Mouse (Mus musculus) layer of hippocampus, postnatal 14 days (tissue): ENCODE results near the gene Bet1l. TPM values are rescaled to one million over a fixed set of nuclear protein-coding genes. Genes with fewer than 3 reads are reported as not detected.
A peak's percentile ranks its signal among the peaks of the same experiment; 100 is the strongest.

ENCODE experiments used
- DNase-seq, 2 experiments: peaks; one replicate each; pipeline ENCODE4 v3.0.0; 2021 to 2022; ENCODE audit warnings: low spot score in 2 of 2, mixed read lengths in 1 of 2
- total RNA-seq, 2 experiments: library from RNA; stranded (reverse); gene quantifications; 2 replicates each; pipeline ENCODE4 v1.2.3; 2021

The Bet1l gene
- total RNA-seq, 2 experiments from 2014 or later, result 28.4 to 29.5 TPM

- DNase-seq, result no peak
Measured at GRCm38 (mm10) chr7:140834968-140835757, 22.2 kb downstream of the Bet1l start, which contains the start of gene Urah. Gene Urah, plus strand, starts transcription at chr7:140835018.

GRCm38 (mm10) chr7:140833341-140833740, 24.0 kb downstream of the Bet1l start:
- no peak for DNase-seq

- DNase-seq, result no peak
Measured at GRCm38 (mm10) chr7:140831447-140831846, 25.9 kb downstream of the Bet1l start.

- peak in 1 of 2 experiments; percentile 76 for DNase-seq
Measured at GRCm38 (mm10) chr7:140828171-140828881, 29.1 kb downstream of the Bet1l start.

- no peak for DNase-seq
Measured at GRCm38 (mm10) chr7:140822731-140823130, 34.6 kb downstream of the Bet1l start.

GRCm38 (mm10) chr7:140821653-140822329, 35.6 kb downstream of the Bet1l start, which contains the start of gene Zfp941:
Gene Zfp941, minus strand, starts transcription at chr7:140822178.
- DNase-seq, result peak; percentile 49 to 61

- DNase-seq, result no peak
Measured at GRCm38 (mm10) chr7:140821305-140821652, 36.1 kb downstream of the Bet1l start.

- DNase-seq, result no peak
Measured at GRCm38 (mm10) chr7:140820173-140820572, 37.2 kb downstream of the Bet1l start.

- DNase-seq, result no peak
Measured at GRCm38 (mm10) chr7:140812850-140813249, 44.5 kb downstream of the Bet1l start.

GRCm38 (mm10) chr7:140811714-140812113, 45.7 kb downstream of the Bet1l start:
- DNase-seq, result peak; percentile 24 to 55

GRCm38 (mm10) chr7:140810496-140810895, 46.9 kb downstream of the Bet1l start:
- DNase-seq, result no peak

- DNase-seq, result peak; percentile 32 to 47
Measured at GRCm38 (mm10) chr7:140805704-140806103, 51.7 kb downstream of the Bet1l start.

Other genes with a start within 250 kb of the Bet1l start
- gene Olfr61, start 228.6 kb downstream of the Bet1l start, total RNA-seq, result not detected
- gene Olfr53, start 211.1 kb downstream of the Bet1l start, total RNA-seq, result not detected
- gene Olfr539, start 197.6 kb downstream of the Bet1l start, total RNA-seq, result under 1 TPM; 0.14 to 0.74 TPM
- under 1 TPM; 0.05 to 0.17 TPM for gene Olfr45, start 175.6 kb downstream of the Bet1l start, total RNA-seq
- gene Olfr541, start 160.3 kb downstream of the Bet1l start, total RNA-seq, result not detected
- gene Cyp2e1, start 93.8 kb downstream of the Bet1l start, total RNA-seq, result not detected
- not detected for gene Syce1, start 69.7 kb downstream of the Bet1l start, total RNA-seq
- 10 to 100 TPM in 1 of 2 experiments, 1 to 10 TPM in 1; 8.0 to 11.2 TPM for gene Zfp941, start 35.4 kb downstream of the Bet1l start, total RNA-seq
- gene Urah, start 22.6 kb downstream of the Bet1l start, total RNA-seq, result 1 to 10 TPM in 1 of 2 experiments, not detected in 1; 1.0 TPM
- gene Scgb1c1, start 12.0 kb downstream of the Bet1l start, total RNA-seq, result not detected
- gene Odf3, start 9.8 kb downstream of the Bet1l start, total RNA-seq, result not detected
- gene Gm45785, start 1.2 kb downstream of the Bet1l start, total RNA-seq, result 1 to 10 TPM in 1 of 2 experiments, not detected in 1; 1.6 TPM
- 10 to 100 TPM; 88.2 to 90.6 TPM for gene Ric8a, start 620 bp downstream of the Bet1l start, total RNA-seq
- 100 to 1,000 TPM; 131 to 135 TPM for gene Psmd13, start 24.4 kb upstream of the Bet1l start, total RNA-seq
- 10 to 100 TPM; 60.2 to 65.6 TPM for gene Sirt3, start 24.7 kb upstream of the Bet1l start, total RNA-seq
- 1 to 10 TPM; 1.4 to 1.5 TPM for gene Cox8b, start 42.9 kb upstream of the Bet1l start, total RNA-seq
- gene Nlrp6, start 63.3 kb upstream of the Bet1l start, total RNA-seq, result under 1 TPM; 0.35 to 0.55 TPM
- 1 to 10 TPM; 4.1 to 5.1 TPM for gene Pgghg, start 83.8 kb upstream of the Bet1l start, total RNA-seq
- gene Ifitm5, start 92.7 kb upstream of the Bet1l start, total RNA-seq, result not detected
- not detected for gene Gm45717, start 98.4 kb upstream of the Bet1l start, total RNA-seq
- 10 to 100 TPM; 15.1 to 20.8 TPM for gene Ifitm2, start 98.4 kb upstream of the Bet1l start, total RNA-seq
- gene Ifitm1, start 109.6 kb upstream of the Bet1l start, total RNA-seq, result 1 to 10 TPM; 3.3 to 6.3 TPM
- 10 to 100 TPM in 1 of 2 experiments, 1 to 10 TPM in 1; 6.9 to 13.0 TPM for gene Ifitm3, start 153.2 kb upstream of the Bet1l start, total RNA-seq
- not detected for gene Ifitm6, start 160.3 kb upstream of the Bet1l start, total RNA-seq
- not detected for gene Gm17387, start 171.6 kb upstream of the Bet1l start, total RNA-seq
- 10 to 100 TPM; 90.0 to 97.9 TPM for gene B4galnt4, start 203.5 kb upstream of the Bet1l start, total RNA-seq
- not detected for gene Pkp3, start 220.6 kb upstream of the Bet1l start, total RNA-seq
- gene Sigirr, start 243.0 kb upstream of the Bet1l start, total RNA-seq, result 1 to 10 TPM; 2.3 to 3.0 TPM